Mouse (Mus musculus) heart, postnatal 36 days (tissue): ENCODE data around the gene Srrd. TPM values are rescaled to one million over a fixed set of nuclear protein-coding genes. Genes with fewer than 3 reads are reported as not detected.

Experiments
- DNase-seq, 2 experiments: peaks; one replicate each; pipeline ENCODE4 v3.0.0; 2021 to 2022
- intact Hi-C: fragments of 180-260 bp; cut with DNase I; formaldehyde crosslinking; loops from one replicate; pipeline ENCODE4 v1.15.1; 2025
- total RNA-seq, 2 experiments: library from RNA; stranded (reverse); gene quantifications; 2 replicates each; pipeline ENCODE4 v1.2.3; 2021

Gene Srrd
- total RNA-seq, 2 experiments from 2014 or later, result 6.5 to 7.0 TPM

- DNase-seq, result no peak
- intact Hi-C loops, result no loop called here
These were observed 50.4 kb downstream of the Srrd start for GRCm38 (mm10) chr5:112292343-112292980.

- intact Hi-C loops, result no loop called here
These were observed 51.0 kb downstream of the Srrd start for GRCm38 (mm10) chr5:112291866-112292265.

GRCm38 (mm10) chr5:112290536-112290880 is 52.3 kb downstream of the Srrd start:
- intact Hi-C loops, result no loop called here
- no peak for DNase-seq

More at GRCm38 (mm10) chr5:112291866-112292265, 51.0 kb downstream of the Srrd start:
- DNase-seq, result no peak

GRCm38 (mm10) chr5:112289819-112290535 is 52.9 kb downstream of the Srrd start:
- intact Hi-C loops, result no loop called here
- peak; percentile 55 to 74 for DNase-seq

- intact Hi-C loops, result no loop called here
- DNase-seq, result peak; percentile 55 to 60
These were observed 53.6 kb downstream of the Srrd start for GRCm38 (mm10) chr5:112289236-112289635.

GRCm38 (mm10) chr5:112288193-112289141 is 54.4 kb downstream of the Srrd start:
- DNase-seq, result peak; percentile 46 to 69

GRCm38 (mm10) chr5:112287652-112288051 is 55.2 kb downstream of the Srrd start:
- intact Hi-C loops, result no loop called here
- no peak for DNase-seq

More at GRCm38 (mm10) chr5:112288193-112289141, 54.4 kb downstream of the Srrd start:
- intact Hi-C loops, result no loop called here

Other genes starting within 250 kb of the Srrd start
- gene Cryba4, start 90.5 kb downstream of the Srrd start, total RNA-seq, result 1 to 10 TPM; 6.0 to 9.8 TPM
- gene Crybb1, start 87.2 kb downstream of the Srrd start, total RNA-seq, result 1 to 10 TPM in 1 of 2 experiments, under 1 TPM in 1; 0.80 to 3.4 TPM
- gene Tpst2, start 66.3 kb downstream of the Srrd start, total RNA-seq, result 10 to 100 TPM; 39.1 to 42.0 TPM
- 10 to 100 TPM; 17.9 to 21.7 TPM for gene Tfip11, start 16.7 kb downstream of the Srrd start, total RNA-seq
- gene Hps4, start within 50 bp of the Srrd start, total RNA-seq, result 10 to 100 TPM; 12.4 to 12.5 TPM
- under 1 TPM in 1 of 2 experiments, not detected in 1; 0.17 TPM for gene Gm6583, start 13.0 kb upstream of the Srrd start, total RNA-seq
- under 1 TPM; 0.49 to 0.92 TPM for gene Asphd2, start 51.8 kb upstream of the Srrd start, total RNA-seq
- gene Gm6588, start 106.4 kb upstream of the Srrd start, total RNA-seq, result not detected
- under 1 TPM; 0.11 to 0.14 TPM for gene Sez6l, start 234.1 kb upstream of the Srrd start, total RNA-seq